Mouse (Mus musculus) stomach, embryonic 14.5 days (tissue): Measurements from ENCODE around the gene Gm17783. TPM values are rescaled to one million over a fixed set of nuclear protein-coding genes. Genes with fewer than 3 reads are reported as not detected.
"Not testable (repeated sequence)": the region's sequence is repeated elsewhere in the genome, so short reads cannot be mapped to it uniquely, and the experiment has no call there.

ENCODE experiments used
- ATAC-seq: fragments of 200-750 bp; cut with Nextera tagmentation; 2 replicates; pipeline ENCODE4 v1.8.0; 2017; ENCODE audit warnings: low read depth, moderate TSS enrichment; ENCODE audit not compliant: insufficient number of reproducible peaks, insufficient read depth, low FRiP score
- H3K27ac ChIP-seq: fragments of 300-500 bp; sonication (generic); 2 replicates; pipeline ENCODE4 v1.5.1; 2014; ENCODE audit warnings: mild to moderate bottlenecking, low read length, moderate library complexity, mixed read lengths
- H3K27me3 ChIP-seq: fragments of 300-500 bp; sonication (generic); 2 replicates; pipeline ENCODE4 v1.6.1; 2014; ENCODE audit warnings: low read length, control low read depth, mixed read lengths; ENCODE audit not compliant: control insufficient read depth, insufficient read depth
- H3K36me3 ChIP-seq: fragments of 300-500 bp; sonication (generic); 2 replicates; pipeline ENCODE4 v1.6.1; 2014; ENCODE audit warnings: mild to moderate bottlenecking, control low read depth, low read length, moderate library complexity, mixed read lengths; ENCODE audit not compliant: control insufficient read depth, insufficient read depth
- H3K4me1 ChIP-seq: fragments of 300-500 bp; sonication (generic); 2 replicates; pipeline ENCODE4 v1.6.1; 2014; ENCODE audit warnings: low read length, control low read depth, mixed read lengths; ENCODE audit not compliant: control insufficient read depth, insufficient read depth
- H3K4me2 ChIP-seq: fragments of 300-500 bp; sonication (generic); replicated peaks from 2 replicates; pipeline ENCODE4 v1.6.1; 2014; ENCODE audit warnings: low read depth, low read length, control low read depth
- H3K4me3 ChIP-seq: fragments of 300-500 bp; sonication (generic); 2 replicates; pipeline ENCODE4 v1.5.1; 2014; ENCODE audit warnings: low read depth, low read length, control low read depth
- H3K9ac ChIP-seq: fragments of 300-500 bp; sonication (generic); replicated peaks from 2 replicates; pipeline ENCODE4 v1.6.1; 2014; ENCODE audit warnings: low read depth, mild to moderate bottlenecking, control low read depth, low read length, moderate library complexity, mixed read lengths
- H3K9me3 ChIP-seq: fragments of 300-500 bp; sonication (generic); 2 replicates; pipeline ENCODE4 v1.6.1; 2016; ENCODE audit warnings: low read depth, low read length, control low read depth; ENCODE audit not compliant: control insufficient read depth
- WGBS: fragments of 180-500 bp; shearing (Covaris S2); extraction: QIAGEN DNeasy Blood & Tissue Kit; methylation state at CpG from one replicate; pipeline ENCODE4 v1.1.7; 2014; 5-methylcytosine and 5-hydroxymethylcytosine counted together
- polyA plus RNA-seq: library from polyadenylated mRNA; unstranded; fragments of >200 nt; fragmentation: Nextera tagmentation; extraction: Ambion mirVana; gene quantifications from 2 replicates; pipeline ENCODE4 v1.2.1, GENCODE M21; 2014

Gm17783 gene
- polyA plus RNA-seq, 1 experiment from 2014 or later: 0.93 TPM

- WGBS: 92% methylated on average over 5 of the region's 5 CpGs
- H3K9ac ChIP-seq: no peak within 1 kb of the TSS
- no peaks in the 10 kb centered on the region for H3K27me3 ChIP-seq
- H3K9me3 ChIP-seq: no peaks in the 10 kb centered on the region
- H3K4me3 ChIP-seq: no peak within 1 kb of the TSS
- H3K4me1 ChIP-seq: no peaks in the 10 kb centered on the region
- H3K36me3 ChIP-seq: no peaks in the 10 kb centered on the region
- ATAC-seq: no peak
- H3K4me2 ChIP-seq: no peak within 1 kb of the TSS
- no peak within 1 kb of the TSS for H3K27ac ChIP-seq
Measured at GRCm38 (mm10) chr16:45535009-45535408, 3.2 kb upstream of the Gm17783 start, which contains the start of gene Slc9c1. Slc9c1 (plus strand) TSS chr16:45535309.

- no peak overlapping the region for H3K4me3 ChIP-seq
- no peaks in the 10 kb centered on the region for H3K36me3 ChIP-seq
- ATAC-seq: no peak
- no peak overlapping the region for H3K27ac ChIP-seq
- no peaks in the 10 kb centered on the region for H3K27me3 ChIP-seq
- no peak overlapping the region for H3K4me2 ChIP-seq
- H3K9me3 ChIP-seq: no peaks in the 10 kb centered on the region
- WGBS: 78% methylated on average over 5 of the region's 5 CpGs
- H3K4me1 ChIP-seq: no peaks in the 10 kb centered on the region
- no peak overlapping the region for H3K9ac ChIP-seq
Measured at GRCm38 (mm10) chr16:45525551-45525950, 6.3 kb downstream of the Gm17783 start.

GRCm38 (mm10) chr16:45495326-45495725 lies 36.5 kb downstream of the Gm17783 start:
- Histone ChIP-seq H3K9me3 (no peaks in the 10 kb centered on the region), H3K4me1 (no peaks in the 10 kb centered on the region), H3K4me3 (no peak overlapping the region), H3K27me3 (no peaks in the 10 kb centered on the region), H3K4me2 (no peak overlapping the region), H3K9ac (no peak overlapping the region), H3K27ac (no peak overlapping the region), H3K36me3 (no peaks in the 10 kb centered on the region)
- ATAC-seq: no peak
- WGBS: 78% methylated on average over 1 of the region's 1 CpGs

- Histone ChIP-seq H3K9me3 (no peaks in the 10 kb centered on the region), H3K36me3 (no peaks in the 10 kb centered on the region), H3K4me2 (0 out of 2 replicates have a peak within 1 kb of the TSS, but pooled peaks have one; percentile 7), H3K4me3 (no peak within 1 kb of the TSS), H3K27ac (no peak within 1 kb of the TSS), H3K4me1 (no peaks in the 10 kb centered on the region), H3K9ac (no peak within 1 kb of the TSS), H3K27me3 (no peaks in the 10 kb centered on the region)
- 67% methylated on average over 5 of the region's 5 CpGs for WGBS
- peak; percentile 78 for ATAC-seq
Measured at GRCm38 (mm10) chr16:45492927-45493326, 38.9 kb downstream of the Gm17783 start, which contains the start of gene Gm609. Gm609 (minus strand) TSS chr16:45492969.

- Histone ChIP-seq H3K4me1 (no peaks in the 10 kb centered on the region), H3K9ac (no peak overlapping the region), H3K9me3 (no peaks in the 10 kb centered on the region), H3K27me3 (no peaks in the 10 kb centered on the region), H3K4me2 (no peak overlapping the region), H3K36me3 (no peaks in the 10 kb centered on the region), H3K4me3 (no peak overlapping the region), H3K27ac (no peak overlapping the region)
- ATAC-seq: no peak
Measured at GRCm38 (mm10) chr16:45476991-45477390, 54.9 kb downstream of the Gm17783 start.

- WGBS: 43% methylated on average over 3 of the region's 3 CpGs
- H3K36me3 ChIP-seq: not testable (repeated sequence)
Measured at GRCm38 (mm10) chr16:45471836-45472235, 60.0 kb downstream of the Gm17783 start.

More at GRCm38 (mm10) chr16:45471836-45472235, 60.0 kb downstream of the Gm17783 start:
- H3K27me3 ChIP-seq, H3K4me3 ChIP-seq, H3K9me3 ChIP-seq, H3K4me2 ChIP-seq, H3K9ac ChIP-seq, H3K27ac ChIP-seq, H3K4me1 ChIP-seq, ATAC-seq: not testable (repeated sequence)

Other genes with a start within 250 kb of the Gm17783 start
- gene Cd200, start 123.0 kb downstream of the Gm17783 start, polyA plus RNA-seq: 44.9 and 49.5 TPM in 2 replicates
- gene Gm609, start 39.1 kb downstream of the Gm17783 start, polyA plus RNA-seq: 0.33 and 0.78 TPM in 2 replicates
- gene Slc9c1, start 3.3 kb upstream of the Gm17783 start, polyA plus RNA-seq: not detected in 2 replicates
- 0.07 and 0.18 TPM in 2 replicates for gene Gcsam, start 78.3 kb upstream of the Gm17783 start, polyA plus RNA-seq
- gene BC016579, start 122.0 kb upstream of the Gm17783 start, polyA plus RNA-seq: 1.8 and 2.7 TPM in 2 replicates
- gene Tmprss7, start 161.6 kb upstream of the Gm17783 start, polyA plus RNA-seq: 0.21 TPM in 1 of 2 replicates, not detected in the other
- 36.7 and 37.4 TPM in 2 replicates for gene Tagln3, start 192.6 kb upstream of the Gm17783 start, polyA plus RNA-seq
- 35.6 and 35.7 TPM in 2 replicates for gene Abhd10, start 210.9 kb upstream of the Gm17783 start, polyA plus RNA-seq